Comparison of ENCODE assay signal across 10 mouse cellular contexts in genomic region chr13:31630551-31630950, GRCm38 (mm10). TPM values are rescaled to one million over a fixed set of nuclear protein-coding genes. Genes with fewer than 3 reads are reported as not detected.
DNase-seq lines count a peak whose midpoint lies in the region; ATAC-seq lines count a peak whose summit lies in the region.
"Had no signal": no experiment of that assay in that cellular context is flagged by ENCODE, and none has a peak within 500 bp of the region (broad histone marks: within the 10 kb centered on the region; RNA-seq: fewer than 3 reads in every experiment).

No protein-coding gene starts in this region.

- H3K4me2 ChIP-seq in hindbrain, embryonic 16.5 days (ENCODE audit: low read length): no peak overlapping the region
- H3K4me2 ChIP-seq in intestine, embryonic 16.5 days (ENCODE audit: low read depth, low read length): peak overlapping the region; percentile 83
- H3K4me2 ChIP-seq in neural tube, embryonic 13.5 days: peak overlapping the region; percentile 52

- no peak for ATAC-seq in hindbrain, embryonic 16.5 days
- no peak for ATAC-seq in intestine, embryonic 16.5 days
- ATAC-seq in neural tube, embryonic 13.5 days (ENCODE audit: low read depth): no peak

- no peak overlapping the region for H3K9ac ChIP-seq in hindbrain, embryonic 16.5 days (ENCODE audit: low read depth, low read length)
- peak overlapping the region; percentile 82 for H3K9ac ChIP-seq in intestine, embryonic 16.5 days (ENCODE audit: low read depth, low read length)
- H3K9ac ChIP-seq in neural tube, embryonic 13.5 days: no peak overlapping the region
- H3K9ac ChIP-seq: kidney, embryonic 15.5 days had no signal

- DNase-seq in hindbrain, embryonic 10.5 days (ENCODE audit: low spot score): peak; percentile 51
- peak; percentile 43 for DNase-seq in embryo, embryonic 9.5 days (ENCODE audit: extremely low spot score)
- DNase-seq in frontal cortex, postnatal 10 days (ENCODE audit: low spot score in 2 of 2): no peak
- DNase-seq in MN1 (ENCODE audit: low spot score): no peak
- DNase-seq in ovary, adult 18-20 months (ENCODE audit: low spot score): no peak

- H3K4me3 ChIP-seq in hindbrain, embryonic 10.5 days: peak overlapping the region; percentile 20; the same call in 1 of the 2 replicates
- H3K4me3 ChIP-seq in hindbrain, embryonic 16.5 days (ENCODE audit: low read length): no peak overlapping the region
- H3K4me3 ChIP-seq in intestine, embryonic 16.5 days (ENCODE audit: low read length): peak overlapping the region; percentile 67
- H3K4me3 ChIP-seq in neural tube, embryonic 13.5 days: peak overlapping the region; percentile 42

- H3K9me3 ChIP-seq in hindbrain, embryonic 10.5 days: no peaks in the 10 kb centered on the region
- H3K9me3 ChIP-seq in hindbrain, embryonic 16.5 days (ENCODE audit: control insufficient read depth, low read length): no peaks in the 10 kb centered on the region
- H3K9me3 ChIP-seq in intestine, embryonic 16.5 days (ENCODE audit: control insufficient read depth, low read length): no peaks in the 10 kb centered on the region
- no peaks in the 10 kb centered on the region for H3K9me3 ChIP-seq in neural tube, embryonic 13.5 days
- H3K9me3 ChIP-seq: kidney, embryonic 15.5 days had no signal

- peaks cover 84% of the 10 kb centered on the region for H3K27me3 ChIP-seq in hindbrain, embryonic 10.5 days (ENCODE audit: insufficient read depth, poor library complexity, severe bottlenecking)
- H3K27me3 ChIP-seq in hindbrain, embryonic 16.5 days (replicated peaks; ENCODE audit: control insufficient read depth, insufficient read depth, low read length): peaks cover 49% of the 10 kb centered on the region
- peaks cover 51% of the 10 kb centered on the region for H3K27me3 ChIP-seq in intestine, embryonic 16.5 days (replicated peaks; ENCODE audit: control insufficient read depth, insufficient read depth, low read length)
- peaks cover 83% of the 10 kb centered on the region for H3K27me3 ChIP-seq in neural tube, embryonic 13.5 days

- peaks cover 32% of the 10 kb centered on the region for H3K4me1 ChIP-seq in hindbrain, embryonic 10.5 days (replicated peaks)
- peaks cover 22% of the 10 kb centered on the region for H3K4me1 ChIP-seq in hindbrain, embryonic 16.5 days (ENCODE audit: control insufficient read depth, insufficient read depth, low read depth, low read length)
- peaks cover 15% of the 10 kb centered on the region for H3K4me1 ChIP-seq in intestine, embryonic 16.5 days (ENCODE audit: control insufficient read depth, insufficient read depth, low read length)
- peaks cover 29% of the 10 kb centered on the region for H3K4me1 ChIP-seq in neural tube, embryonic 13.5 days (replicated peaks)

- WGBS in hindbrain, embryonic 10.5 days: 3% methylated on average over 10 of the region's 10 CpGs
- 3% methylated on average over 10 of the region's 10 CpGs for WGBS in hindbrain, embryonic 16.5 days
- WGBS in intestine, embryonic 16.5 days: 13% methylated on average over 10 of the region's 10 CpGs
- 5% methylated on average over 10 of the region's 10 CpGs for WGBS in neural tube, embryonic 13.5 days

- H3K36me3 ChIP-seq in hindbrain, embryonic 10.5 days: no peaks in the 10 kb centered on the region
- no peaks in the 10 kb centered on the region for H3K36me3 ChIP-seq in hindbrain, embryonic 16.5 days (ENCODE audit: control insufficient read depth, insufficient read depth, low read length)
- no peaks in the 10 kb centered on the region for H3K36me3 ChIP-seq in intestine, embryonic 16.5 days (ENCODE audit: control insufficient read depth, insufficient read depth, low read length)
- H3K36me3 ChIP-seq in neural tube, embryonic 13.5 days: no peaks in the 10 kb centered on the region
- H3K36me3 ChIP-seq: kidney, embryonic 15.5 days had no signal

- H3K27ac ChIP-seq in hindbrain, embryonic 10.5 days: no peak overlapping the region
- H3K27ac ChIP-seq in hindbrain, embryonic 16.5 days (ENCODE audit: low read depth, low read length): no peak overlapping the region
- peak overlapping the region; percentile 15; the same call in 1 of the 2 replicates for H3K27ac ChIP-seq in intestine, embryonic 16.5 days (ENCODE audit: low read length)
- no peak overlapping the region for H3K27ac ChIP-seq in neural tube, embryonic 13.5 days (replicated peaks)
- H3K27ac ChIP-seq: kidney, embryonic 15.5 days had no signal

RNA-seq across cellular contexts. Expression of gene Foxf2, which starts 4.9 kb away (rescaled TPM):
- polyA plus RNA-seq in hindbrain, embryonic 10.5 days (2016; fragmentation: Nextera tagmentation; extraction: Ambion mirVana): 5.7 and 11.8 TPM in 2 replicates
- polyA plus RNA-seq in hindbrain, embryonic 16.5 days (2015; fragmentation: Nextera tagmentation; extraction: Ambion mirVana): 4.2 and 5.1 TPM in 2 replicates
- polyA plus RNA-seq in intestine, embryonic 16.5 days (2015; fragmentation: Nextera tagmentation; extraction: Ambion mirVana): 11.4 and 13.7 TPM in 2 replicates
- polyA plus RNA-seq in neural tube, embryonic 13.5 days (2015; fragmentation: Nextera tagmentation; extraction: Ambion mirVana): 5.0 and 5.5 TPM in 2 replicates
- polyA plus RNA-seq: heart, postnatal 0 days had no signal

Comparison
In these comparisons a context has a peak if more than half of its experiments do, and no peak if none do; other contexts are left out.
1. DNase-seq: peak in hindbrain, embryonic 10.5 days (single experiment) and embryo, embryonic 9.5 days (single experiment); none in frontal cortex, postnatal 10 days (0 of 2), MN1 (single experiment) and ovary, adult 18-20 months (single experiment).